Mouse (Mus musculus) embryonic facial prominence, embryonic 10.5 days (tissue): ENCODE measurements around the gene Zfp988. TPM values are rescaled to one million over a fixed set of nuclear protein-coding genes. Genes with fewer than 3 reads are reported as not detected.

Experiments used
- polyA plus RNA-seq: library from polyadenylated mRNA; unstranded; fragments of >200 nt; fragmentation: Nextera tagmentation; extraction: Ambion mirVana; gene quantifications from 2 replicates; pipeline ENCODE4 v1.2.1, GENCODE M21; 2016

Zfp988 gene
- polyA plus RNA-seq, 1 experiment from 2014 or later = 0.17 TPM

Other genes starting within 250 kb of the Zfp988 start
- gene Zfp991, start 173.6 kb upstream of the Zfp988 start, polyA plus RNA-seq = 7.5 and 9.3 TPM in 2 replicates
- 0.11 TPM in 1 of 2 replicates, not detected in the other for gene Zfp978, start 55.6 kb downstream of the Zfp988 start, polyA plus RNA-seq
- 8.6 and 10.8 TPM in 2 replicates for gene Zfp982, start 186.7 kb downstream of the Zfp988 start, polyA plus RNA-seq
- gene Gm16503, start 234.5 kb downstream of the Zfp988 start, polyA plus RNA-seq = 0.20 and 0.39 TPM in 2 replicates
- 0.17 and 0.18 TPM in 2 replicates for gene Zfp985, start 247.6 kb downstream of the Zfp988 start, polyA plus RNA-seq